ENCODE assay signal across 20 mouse cellular contexts in genomic region chr6:6191596-6192337, GRCm38 (mm10). TPM values are rescaled to one million over a fixed set of nuclear protein-coding genes. Genes with fewer than 3 reads are reported as not detected.
DNase-seq lines count a peak whose midpoint lies in the region; ATAC-seq and TF ChIP-seq lines count a peak whose summit lies in the region.
"Had no signal": no experiment of that assay in that cellular context is flagged by ENCODE, and none has a peak within 500 bp of the region (broad histone marks: within the 10 kb centered on the region; RNA-seq: fewer than 3 reads in every experiment).

No protein-coding gene starts in this region.

- ATAC-seq in kidney, embryonic 15.5 days (replicated peaks; ENCODE audit: low FRiP score), result peak; percentile 58; the same call in 1 of the 2 replicates
- ATAC-seq: intestine, embryonic 16.5 days had no signal

- H3K36me3 ChIP-seq in kidney, embryonic 15.5 days, result no peaks in the 10 kb centered on the region
- no peaks in the 10 kb centered on the region for H3K36me3 ChIP-seq in kidney, adult 2 months (ENCODE audit: control insufficient read depth, insufficient read depth, low read length)
- H3K36me3 ChIP-seq in limb, embryonic 10.5 days, result peaks cover 14% of the 10 kb centered on the region
- H3K36me3 ChIP-seq: lung, embryonic 15.5 days had no signal

- H3K4me1 ChIP-seq in kidney, embryonic 15.5 days, result peaks cover 11% of the 10 kb centered on the region; the same call in 1 of the 2 replicates
- peaks cover 5% of the 10 kb centered on the region; the same call in 1 of the 2 replicates for H3K4me1 ChIP-seq in kidney, adult 2 months (ENCODE audit: control insufficient read depth, insufficient read depth, low read length)
- H3K4me1 ChIP-seq in limb, embryonic 10.5 days, result peaks cover 19% of the 10 kb centered on the region; the same call in 1 of the 2 replicates
- H3K4me1 ChIP-seq: lung, embryonic 15.5 days had no signal

- no peak for TF ChIP-seq POLR2A in kidney, adult 2 months (IDR thresholded peaks at IDR 0.05; ENCODE audit: low read depth, low read length)

- no peaks in the 10 kb centered on the region for H3K27me3 ChIP-seq in kidney, embryonic 15.5 days
- no peaks in the 10 kb centered on the region for H3K27me3 ChIP-seq in kidney, adult 2 months (replicated peaks; ENCODE audit: control insufficient read depth, insufficient read depth, low read length)
- H3K27me3 ChIP-seq in limb, embryonic 10.5 days (ENCODE audit: low read depth, poor library complexity, severe bottlenecking), result no peaks in the 10 kb centered on the region
- H3K27me3 ChIP-seq: lung, embryonic 15.5 days had no signal

- no peak for TF ChIP-seq CTCF in kidney, adult 2 months (conservative IDR thresholded peaks at IDR 0.05; ENCODE audit: insufficient read depth, insufficient read length, low read depth, low read length)

- H3K4me3 ChIP-seq in kidney, embryonic 15.5 days (replicated peaks), result no peak overlapping the region
- no peak overlapping the region for H3K4me3 ChIP-seq in kidney, adult 2 months (ENCODE audit: insufficient read depth, low read depth, low read length)
- H3K4me3 ChIP-seq in limb, embryonic 10.5 days, result no peak overlapping the region
- H3K4me3 ChIP-seq: forebrain, embryonic 10.5 days; heart, adult 2 months; lung, embryonic 15.5 days; midbrain, embryonic 10.5 days had no signal

- no peak overlapping the region for H3K9ac ChIP-seq in kidney, embryonic 15.5 days
- H3K9ac ChIP-seq: liver, embryonic 14.5 days; lung, embryonic 15.5 days had no signal

- H3K4me2 ChIP-seq in kidney, embryonic 15.5 days, result no peak overlapping the region
- H3K4me2 ChIP-seq: lung, embryonic 15.5 days had no signal

- no peak for DNase-seq in kidney, adult 2 months
- peak; percentile 40 to 46 for DNase-seq in right cerebral cortex, postnatal 10 days (ENCODE audit: low spot score in 2 of 2)
- no peak for DNase-seq in right cerebral cortex, postnatal 4 days
- no peak for DNase-seq in limb, embryonic 10.5 days (ENCODE audit: low spot score)
- peak; percentile 67 for DNase-seq in telencephalon, adult 2 months (ENCODE audit: low read depth, low spot score)
- no peak for DNase-seq in testis, postnatal 10 days (ENCODE audit: low spot score)
- no peak for DNase-seq in thymus, postnatal 36 days
- DNase-seq: adrenal gland, adult 2 months; gastrocnemius, postnatal 14 days; heart, adult 2 months; heart, postnatal 4 days; lung, postnatal 4 days; retina, postnatal 1 day; thymus, adult 18-20 months had no signal

- no peaks in the 10 kb centered on the region for H3K9me3 ChIP-seq in kidney, embryonic 15.5 days (replicated peaks)
- no peaks in the 10 kb centered on the region for H3K9me3 ChIP-seq in limb, embryonic 10.5 days (replicated peaks)
- H3K9me3 ChIP-seq: forebrain, embryonic 10.5 days; lung, embryonic 15.5 days; midbrain, embryonic 10.5 days had no signal

- WGBS in kidney, embryonic 15.5 days, result 56% methylated on average over 8 of the region's 8 CpGs
- WGBS in kidney, adult 2 months, result 63% methylated on average over 8 of the region's 8 CpGs
- 84% methylated on average over 8 of the region's 8 CpGs for WGBS in limb, embryonic 10.5 days

- no peak overlapping the region for H3K27ac ChIP-seq in kidney, embryonic 15.5 days
- H3K27ac ChIP-seq in kidney, adult 2 months (ENCODE audit: insufficient read depth, low read depth, low read length), result no peak overlapping the region
- H3K27ac ChIP-seq in limb, embryonic 10.5 days, result peak overlapping the region; percentile 62; the same call in 1 of the 2 replicates
- H3K27ac ChIP-seq: forebrain, embryonic 10.5 days; heart, adult 2 months; liver, embryonic 14.5 days; lung, embryonic 15.5 days; midbrain, embryonic 10.5 days had no signal

RNA-seq across cellular contexts. Expression of gene Slc25a13, which starts 25.2 kb away (rescaled TPM):
- 43.6 and 44.2 TPM in 2 replicates for polyA plus RNA-seq in kidney, embryonic 15.5 days (2015; fragmentation: Nextera tagmentation; extraction: Ambion mirVana)
- 35.2 and 37.8 TPM in 2 replicates for polyA plus RNA-seq in kidney, adult 2 months (2012; rRNA removed)
- polyA plus RNA-seq in limb, embryonic 10.5 days (2016; fragmentation: Nextera tagmentation; extraction: Ambion mirVana), result 52.8 and 60.2 TPM in 2 replicates

Comparison
In these comparisons a context has a peak if more than half of its experiments do, and no peak if none do; other contexts are left out.
1. DNase-seq: peak in right cerebral cortex, postnatal 10 days (2 of 2) and telencephalon, adult 2 months (single experiment); none in kidney, adult 2 months (single experiment), right cerebral cortex, postnatal 4 days (single experiment), limb, embryonic 10.5 days (single experiment), testis, postnatal 10 days (single experiment) and thymus, postnatal 36 days (0 of 2).